Mouse (Mus musculus): Measurements from ENCODE around the gene Cntnap5a.
A peak's percentile ranks its signal among the peaks of the same experiment; 100 is the strongest.

Gene Cntnap5a

DNA sequence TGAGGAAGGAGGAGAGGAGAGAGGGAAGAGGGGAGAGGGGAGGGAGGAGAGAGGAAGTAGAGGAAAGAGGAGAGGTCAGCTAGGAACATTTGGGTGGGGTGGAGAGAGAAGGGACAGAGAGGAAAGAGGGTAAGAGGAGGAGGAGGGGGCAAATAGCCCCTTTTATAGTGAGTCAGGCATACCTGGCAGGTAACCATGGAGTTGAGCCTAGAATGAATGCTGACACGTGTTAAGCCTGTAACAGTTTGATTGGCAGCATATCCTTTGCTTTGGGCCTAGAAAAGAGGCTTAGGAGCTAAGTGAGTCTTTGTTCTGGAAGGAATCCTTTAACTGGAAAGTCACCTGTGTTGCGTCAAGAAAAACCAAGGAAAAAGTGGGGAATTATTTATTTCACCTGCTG is 681.6 kb downstream of the Cntnap5a start:
- DNase-seq (ENCODE audit: low read depth, low spot score), result no peak

- peak; percentile 20 for DNase-seq (ENCODE audit: low read depth, low spot score)
These were observed 682.2 kb downstream of the Cntnap5a start for GRCm38 (mm10) chr1:116366806-116367205.

GRCm38 (mm10) chr1:116367572-116367971 is 683.0 kb downstream of the Cntnap5a start:
- DNase-seq (ENCODE audit: low read depth, low spot score), result no peak

- peak; percentile 26 for DNase-seq (ENCODE audit: low read depth, low spot score)
These were observed 686.3 kb downstream of the Cntnap5a start for GRCm38 (mm10) chr1:116370817-116371216.

DNA sequence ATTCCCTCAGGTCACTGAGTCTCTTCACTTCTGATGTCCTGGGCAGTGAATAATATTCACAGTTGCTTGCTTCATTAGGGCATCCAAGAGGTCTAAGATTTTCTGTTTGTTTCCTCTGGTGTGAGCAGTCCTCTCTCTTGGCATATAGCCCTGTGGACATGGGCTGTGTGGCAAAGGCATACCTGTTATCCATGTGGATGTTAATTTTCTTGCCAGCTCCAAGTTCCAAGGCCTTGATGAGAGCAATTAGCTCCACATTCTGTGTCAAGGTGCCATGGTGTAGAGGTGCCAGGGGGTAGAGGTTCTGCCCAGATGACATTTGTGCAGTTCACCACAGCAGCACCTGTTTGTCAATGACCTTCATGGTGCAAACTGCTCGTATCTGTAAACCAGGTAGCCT is 689.0 kb downstream of the Cntnap5a start:
- no peak for DNase-seq (ENCODE audit: low read depth, low spot score)

DNA sequence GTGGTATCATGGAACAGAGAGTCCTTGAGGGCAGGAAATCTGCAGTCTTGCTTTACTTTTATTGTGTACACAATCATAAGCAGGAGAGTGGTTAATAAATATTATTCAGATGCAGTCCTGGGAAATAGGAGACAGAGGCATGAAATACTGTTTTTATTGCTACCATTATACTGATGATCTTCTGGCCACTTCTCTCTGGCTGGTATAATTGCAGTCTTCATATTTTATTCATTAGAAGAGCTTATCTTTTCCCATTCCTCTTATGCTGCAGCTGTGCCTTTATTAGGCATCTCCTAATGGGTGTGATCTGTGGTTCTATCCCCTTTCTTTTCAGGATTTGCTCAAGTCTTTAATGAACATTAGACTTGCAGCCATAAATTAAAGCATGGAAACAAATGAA is 707.8 kb downstream of the Cntnap5a start:
- no peak for DNase-seq (ENCODE audit: low read depth, low spot score)

GRCm38 (mm10) chr1:116401996-116402656 is 717.6 kb downstream of the Cntnap5a start:
- peak; percentile 14 for DNase-seq (ENCODE audit: low read depth, low spot score)

GRCm38 (mm10) chr1:116409836-116410235 is 725.3 kb downstream of the Cntnap5a start:
- peak; percentile 72 for DNase-seq (ENCODE audit: low read depth, low spot score)

- peak; percentile 46 for DNase-seq (ENCODE audit: low read depth, low spot score)
These were observed 743.8 kb downstream of the Cntnap5a start for GRCm38 (mm10) chr1:116428396-116428795.

DNA sequence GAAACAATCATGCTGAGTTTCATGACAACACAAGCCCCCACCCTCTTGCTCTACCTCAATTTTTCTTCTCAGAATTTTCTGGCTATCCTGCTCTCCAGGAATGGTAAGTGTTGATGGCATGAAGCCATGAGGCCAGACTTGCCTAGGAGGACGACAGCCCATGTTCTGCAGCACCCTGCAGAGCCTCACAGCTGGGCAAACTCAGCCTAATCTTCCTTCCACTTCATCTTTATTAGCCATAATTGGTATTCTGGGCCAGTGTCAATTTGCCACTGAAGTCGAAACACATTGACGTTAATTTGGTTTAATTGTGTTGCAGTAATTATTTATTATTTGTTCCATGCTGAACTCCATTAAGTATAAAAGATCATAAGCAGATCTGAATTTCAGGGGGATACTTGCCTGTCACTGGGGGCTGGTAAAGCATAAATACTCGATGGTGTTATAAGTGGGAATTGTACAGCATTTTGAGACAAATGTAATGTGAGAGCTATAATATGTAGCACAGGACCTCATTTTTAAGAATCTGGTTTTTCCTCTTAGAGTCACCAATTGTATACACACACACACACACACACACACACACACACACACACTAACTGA is 770.7 kb downstream of the Cntnap5a start:
- DNase-seq (ENCODE audit: low read depth, low spot score), result no peak

DNA sequence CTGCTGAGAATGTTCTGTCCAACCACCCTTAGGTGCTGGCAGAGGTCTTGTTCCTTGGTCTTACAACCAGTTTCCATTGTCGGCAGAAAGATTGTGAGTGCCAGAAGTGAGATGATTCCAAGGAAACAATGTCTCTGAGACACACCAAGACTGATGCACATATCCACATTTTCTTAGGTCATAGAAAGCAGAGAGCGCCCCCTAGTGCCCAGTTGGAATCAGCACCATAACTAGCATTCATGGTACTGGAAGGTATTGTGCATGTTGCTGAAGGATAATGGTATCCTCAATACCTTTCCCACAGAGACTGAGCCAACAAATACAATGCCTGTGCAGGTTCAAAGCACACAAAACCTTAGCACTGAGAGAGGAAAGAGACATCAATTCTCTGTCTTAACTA is 793.1 kb downstream of the Cntnap5a start:
- peak; percentile 76 for DNase-seq (ENCODE audit: low read depth, low spot score)

- peak; percentile 43 for DNase-seq (ENCODE audit: low read depth, low spot score)
These were observed 804.4 kb downstream of the Cntnap5a start for GRCm38 (mm10) chr1:116488780-116489569.

DNA sequence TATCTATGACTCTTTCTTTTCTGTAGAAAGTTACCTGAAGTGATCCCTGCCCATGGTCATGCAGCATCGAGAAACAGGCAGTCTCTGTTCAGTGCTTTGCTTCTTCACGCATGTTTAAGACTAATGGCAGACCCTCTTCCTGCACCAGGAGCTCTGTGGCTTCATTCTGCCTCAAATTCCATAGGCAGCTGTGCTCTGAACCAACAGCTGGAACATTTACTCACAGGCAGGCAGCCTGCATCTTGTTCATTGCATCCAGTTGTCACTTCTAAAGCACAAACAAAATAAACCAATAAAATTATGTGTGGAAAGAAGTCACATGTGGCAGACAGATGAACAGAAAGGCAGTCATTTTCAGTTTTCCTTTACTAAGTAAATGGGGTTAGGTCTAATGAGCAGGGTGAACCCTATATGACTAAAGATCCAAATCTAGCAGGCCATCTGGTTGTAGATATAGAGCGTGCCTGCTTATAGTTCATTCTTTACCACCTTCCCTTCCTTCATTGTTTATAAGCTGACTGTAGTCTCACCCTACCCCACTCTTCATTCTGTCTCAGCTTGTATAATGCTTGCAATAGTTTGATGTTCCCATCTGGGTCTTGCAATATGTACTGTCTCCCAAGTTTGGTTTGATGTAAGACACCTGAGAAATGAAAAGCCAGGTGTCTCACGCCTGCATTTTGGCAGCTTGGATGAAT is 893.6 kb downstream of the Cntnap5a start:
- DNase-seq (ENCODE audit: low read depth, low spot score), result peak; percentile 49

- peak; percentile 24 for DNase-seq (ENCODE audit: low read depth, low spot score)
These were observed 931.7 kb downstream of the Cntnap5a start for GRCm38 (mm10) chr1:116616272-116616671.
